Mouse (Mus musculus) limb, embryonic 14.5 days (tissue): Measurements from ENCODE around the gene Rcn1. TPM values are rescaled to one million over a fixed set of nuclear protein-coding genes. Genes with fewer than 3 reads are reported as not detected.

ENCODE experiments used
- ATAC-seq: fragments of 200-750 bp; cut with Nextera tagmentation; 2 replicates; pipeline ENCODE4 v1.8.0; 2017; ENCODE audit warnings: low read depth, moderate number of reproducible peaks, moderate TSS enrichment; ENCODE audit not compliant: low FRiP score
- DNase-seq: peaks from one replicate; pipeline ENCODE4 v3.0.0-alpha.2; 2015; ENCODE audit warnings: low spot score
- H3K27ac ChIP-seq: fragments of 300-500 bp; sonication (generic); replicated peaks from 2 replicates; pipeline ENCODE4 v1.5.1; 2014; ENCODE audit warnings: low read depth, mild to moderate bottlenecking, low read length, moderate library complexity, mixed read lengths
- H3K27me3 ChIP-seq: fragments of 300-500 bp; sonication (generic); 2 replicates; pipeline ENCODE4 v1.6.1; 2014; ENCODE audit warnings: low read length, mixed read lengths; ENCODE audit not compliant: control insufficient read depth, insufficient read depth
- H3K36me3 ChIP-seq: fragments of 300-500 bp; sonication (generic); 2 replicates; pipeline ENCODE4 v1.6.1; 2014; ENCODE audit warnings: mild to moderate bottlenecking, low read length, moderate library complexity, mixed read lengths; ENCODE audit not compliant: control insufficient read depth, insufficient read depth
- H3K4me1 ChIP-seq: fragments of 300-500 bp; sonication (generic); 2 replicates; pipeline ENCODE4 v1.6.1; 2014; ENCODE audit warnings: antibody characterized with exemption, low read length, mixed read lengths; ENCODE audit not compliant: control insufficient read depth, insufficient read depth
- H3K4me2 ChIP-seq: fragments of 300-500 bp; sonication (generic); replicated peaks from 2 replicates; pipeline ENCODE4 v1.6.1; 2014; ENCODE audit warnings: low read depth, mild to moderate bottlenecking, low read length, moderate library complexity; ENCODE audit not compliant: severe bottlenecking
- H3K4me3 ChIP-seq: fragments of 300-500 bp; sonication (generic); replicated peaks from 2 replicates; pipeline ENCODE4 v1.5.1; 2014; ENCODE audit warnings: low read length
- H3K9ac ChIP-seq: fragments of 300-500 bp; sonication (generic); 2 replicates; pipeline ENCODE4 v1.6.1; 2014; ENCODE audit warnings: mild to moderate bottlenecking, low read depth, low read length, moderate library complexity; ENCODE audit not compliant: severe bottlenecking
- H3K9me3 ChIP-seq: fragments of 300-500 bp; sonication (generic); 2 replicates; pipeline ENCODE4 v1.6.1; 2016; ENCODE audit warnings: low read length; ENCODE audit not compliant: control insufficient read depth
- POLR2A ChIP-seq: fragments of 200-500 bp; IDR thresholded peaks from 2 replicates; pipeline ENCODE4 v1.8.0; 2012; ENCODE audit warnings: inconsistent platforms, mild to moderate bottlenecking, moderate library complexity, borderline replicate concordance; ENCODE audit not compliant: insufficient read depth, insufficient read length; ENCODE audit errors: extremely low read depth
- whole genome bisulfite sequencing: fragments of 180-500 bp; shearing (Covaris S2); extraction: QIAGEN DNeasy Blood & Tissue Kit; methylation state at CpG from one replicate; pipeline ENCODE4 v1.1.7; 2014; 5-methylcytosine and 5-hydroxymethylcytosine counted together
- polyA plus RNA-seq, 2 experiments: library from polyadenylated mRNA; depleted of rRNA in 1 of 2; stranded (reverse) in 1 of 2; unstranded in 1 of 2; fragments of >200 nt; fragmentation: Nextera tagmentation in 1 of 2; extraction: Ambion mirVana in 1 of 2; gene quantifications; 2 replicates each; pipeline versions ENCODE4 v1.2.1 to v1.2.3; 2012 to 2014

Gene Rcn1
- polyA plus RNA-seq, 2 experiments: 185 to 259 TPM

DNA sequence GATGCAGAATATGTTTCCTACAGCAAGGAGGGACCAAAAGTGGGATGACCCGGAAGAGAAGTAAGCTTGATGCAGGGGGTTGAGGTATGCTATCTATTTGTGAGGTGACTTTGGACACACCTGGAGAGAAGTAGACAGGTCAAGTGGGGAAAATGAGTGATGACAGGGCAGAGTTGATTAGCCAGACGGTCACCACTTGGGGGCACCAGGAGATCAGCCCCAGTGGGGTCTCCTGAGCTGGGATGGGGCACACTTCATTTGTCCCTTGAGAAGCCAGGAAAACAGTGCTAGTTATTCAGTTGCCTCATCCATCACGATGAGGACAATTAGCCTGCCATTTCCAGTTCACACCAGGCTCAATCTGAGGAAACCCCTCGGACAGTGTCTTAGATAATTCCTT lies 31.5 kb downstream of the Rcn1 start:
- H3K9me3 ChIP-seq: no peaks in the 10 kb centered on the region
- ATAC-seq: no peak
- no peak overlapping the region for H3K4me3 ChIP-seq
- H3K36me3 ChIP-seq: no peaks in the 10 kb centered on the region
- H3K9ac ChIP-seq: no peak overlapping the region
- 38% methylated on average over 4 of the region's 4 CpGs for WGBS
- no peak for DNase-seq
- peaks cover 3% of the 10 kb centered on the region; the same call in 1 of the 2 replicates for H3K4me1 ChIP-seq
- no peaks in the 10 kb centered on the region for H3K27me3 ChIP-seq
- no peak for TF ChIP-seq POLR2A
- no peak overlapping the region for H3K27ac ChIP-seq
- H3K4me2 ChIP-seq: no peak overlapping the region

DNA sequence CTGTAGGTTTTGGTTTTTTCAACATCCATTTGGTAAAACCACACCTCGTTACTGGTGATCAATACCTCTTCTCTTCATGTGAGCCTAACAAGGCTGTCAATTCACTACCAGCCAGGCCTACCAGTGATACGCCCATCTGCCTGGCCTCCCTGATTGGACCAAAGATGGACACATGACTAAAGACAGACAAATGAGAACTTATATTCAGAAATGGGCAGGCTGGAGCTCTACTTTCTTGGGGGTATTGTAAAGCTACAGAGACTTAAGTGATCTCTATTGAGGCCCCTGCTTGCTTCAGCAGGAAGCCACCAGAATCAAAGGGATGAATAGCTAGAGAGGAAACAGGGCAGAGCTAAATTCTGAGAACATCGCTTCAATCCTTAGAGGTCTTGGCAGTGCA lies 41.1 kb downstream of the Rcn1 start:
- TF ChIP-seq POLR2A: no peak
- Histone ChIP-seq H3K9me3 (no peaks in the 10 kb centered on the region), H3K27me3 (no peaks in the 10 kb centered on the region), H3K36me3 (no peaks in the 10 kb centered on the region), H3K4me1 (no peaks in the 10 kb centered on the region), H3K4me2 (no peak overlapping the region), H3K27ac (no peak overlapping the region), H3K9ac (no peak overlapping the region), H3K4me3 (no peak overlapping the region)
- 85% methylated on average over 3 of the region's 3 CpGs for WGBS
- no peak for ATAC-seq
- no peak for DNase-seq

DNA sequence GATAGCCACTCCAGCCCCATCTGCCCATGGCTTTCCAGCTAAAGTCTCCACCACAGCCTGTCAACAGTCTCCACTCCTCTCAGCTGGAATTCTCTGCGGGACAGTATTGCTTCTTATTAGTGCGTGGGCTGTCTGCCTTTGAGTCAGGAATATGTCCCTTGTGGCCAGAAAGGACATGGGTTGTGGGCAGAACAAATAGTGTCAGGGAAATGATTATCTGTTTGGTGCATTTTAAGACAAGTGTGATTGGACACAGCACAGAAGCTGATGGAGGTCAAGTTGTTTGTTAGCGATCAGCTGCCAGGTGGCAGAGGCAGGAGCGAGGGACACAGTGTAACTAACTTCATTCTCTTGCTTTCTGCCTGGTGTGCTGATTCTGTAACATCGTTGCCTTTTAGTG lies 42.3 kb downstream of the Rcn1 start:
- no peak for TF ChIP-seq POLR2A
- H3K27me3 ChIP-seq: no peaks in the 10 kb centered on the region
- H3K36me3 ChIP-seq: no peaks in the 10 kb centered on the region
- ATAC-seq: no peak
- WGBS: 66% methylated on average over 5 of the region's 5 CpGs
- no peak for DNase-seq
- no peak overlapping the region for H3K4me2 ChIP-seq
- no peak overlapping the region for H3K27ac ChIP-seq
- no peak overlapping the region for H3K4me3 ChIP-seq
- no peak overlapping the region for H3K9ac ChIP-seq
- H3K4me1 ChIP-seq: no peaks in the 10 kb centered on the region
- no peaks in the 10 kb centered on the region for H3K9me3 ChIP-seq

DNA sequence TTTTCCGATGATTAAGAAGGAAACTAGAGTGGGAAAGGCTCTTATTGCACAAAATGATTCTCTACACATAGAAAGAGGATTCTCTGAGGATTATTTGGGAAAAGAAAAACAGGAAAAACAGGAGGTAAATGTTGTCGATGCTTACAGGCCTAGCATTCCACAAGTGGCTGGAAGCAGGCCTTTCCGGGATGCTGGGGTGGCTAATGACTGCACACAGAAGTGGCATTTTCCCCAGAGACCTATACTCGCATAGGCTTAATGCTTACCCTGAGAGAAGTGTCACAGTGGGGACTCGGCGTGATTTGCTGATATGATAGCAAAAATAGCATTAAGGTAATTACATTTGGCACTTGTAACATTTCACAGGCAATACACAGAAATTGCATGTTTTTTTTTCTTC lies 50.2 kb downstream of the Rcn1 start:
- Histone ChIP-seq H3K27ac (no peak overlapping the region), H3K4me2 (no peak overlapping the region), H3K36me3 (no peaks in the 10 kb centered on the region), H3K4me1 (no peaks in the 10 kb centered on the region), H3K4me3 (no peak overlapping the region), H3K9ac (no peak overlapping the region), H3K9me3 (no peaks in the 10 kb centered on the region), H3K27me3 (no peaks in the 10 kb centered on the region)
- DNase-seq (no peak), ATAC-seq (no peak)
- no peak for TF ChIP-seq POLR2A
- 69% methylated on average over 6 of the region's 6 CpGs for whole genome bisulfite sequencing

DNA sequence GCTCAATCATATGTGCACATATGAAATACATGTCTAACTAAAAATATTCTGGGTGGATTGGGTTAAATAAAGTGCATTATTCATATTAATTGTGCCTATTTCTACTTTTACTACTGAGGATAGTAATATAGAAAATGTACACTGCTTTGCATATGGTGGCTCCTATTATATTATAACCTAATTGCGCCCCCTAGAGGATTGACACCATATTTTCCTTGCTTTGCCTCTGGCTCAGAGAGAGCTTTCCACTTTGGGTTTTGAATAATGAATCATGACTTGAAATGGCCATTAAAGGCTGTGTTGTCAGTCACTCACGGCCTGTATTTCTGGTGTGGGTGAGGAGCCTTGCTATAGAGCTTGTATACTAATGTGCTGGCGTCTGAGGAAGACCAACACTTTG lies 59.1 kb downstream of the Rcn1 start:
- Histone ChIP-seq H3K4me1 (no peaks in the 10 kb centered on the region), H3K27me3 (no peaks in the 10 kb centered on the region), H3K4me2 (no peak overlapping the region), H3K27ac (no peak overlapping the region), H3K4me3 (no peak overlapping the region), H3K9ac (no peak overlapping the region), H3K9me3 (no peaks in the 10 kb centered on the region), H3K36me3 (no peaks in the 10 kb centered on the region)
- WGBS: 66% methylated on average over 3 of the region's 3 CpGs
- ATAC-seq (no peak), DNase-seq (no peak)
- no peak for TF ChIP-seq POLR2A
